Mouse (Mus musculus): ENCODE data around the gene Iqcf3. TPM values are rescaled to one million over a fixed set of nuclear protein-coding genes. Genes with fewer than 3 reads are reported as not detected.
"Not testable (repeated sequence)": the region's sequence is repeated elsewhere in the genome, so short reads cannot be mapped to it uniquely, and the experiment has no call there.

Gene Iqcf3
- not detected for total RNA-seq (2022)

DNA sequence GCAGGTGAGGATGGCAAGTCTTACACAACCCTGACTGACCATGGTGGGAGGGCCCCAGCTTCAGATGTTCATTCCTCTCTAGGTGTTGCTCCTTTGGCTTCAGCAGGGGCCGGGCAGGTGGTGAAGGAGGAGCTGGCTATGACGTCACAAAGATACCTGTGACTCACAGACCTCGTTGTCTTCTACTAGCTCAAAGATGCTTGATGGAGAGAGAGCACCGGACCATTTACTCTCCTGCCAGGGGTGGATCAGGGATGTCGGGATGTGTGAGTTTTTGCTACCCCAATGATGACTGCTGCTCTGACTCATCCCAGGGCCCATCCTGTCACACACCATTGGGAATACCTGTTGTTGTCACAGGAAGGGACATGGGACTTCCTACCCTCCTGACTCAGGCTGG lies at the start of gene Iqcf3:
Iqcf3 (minus strand) TSS at position 101 of the 400 bp plus-strand sequence.
- DNase-seq: no peak

DNA sequence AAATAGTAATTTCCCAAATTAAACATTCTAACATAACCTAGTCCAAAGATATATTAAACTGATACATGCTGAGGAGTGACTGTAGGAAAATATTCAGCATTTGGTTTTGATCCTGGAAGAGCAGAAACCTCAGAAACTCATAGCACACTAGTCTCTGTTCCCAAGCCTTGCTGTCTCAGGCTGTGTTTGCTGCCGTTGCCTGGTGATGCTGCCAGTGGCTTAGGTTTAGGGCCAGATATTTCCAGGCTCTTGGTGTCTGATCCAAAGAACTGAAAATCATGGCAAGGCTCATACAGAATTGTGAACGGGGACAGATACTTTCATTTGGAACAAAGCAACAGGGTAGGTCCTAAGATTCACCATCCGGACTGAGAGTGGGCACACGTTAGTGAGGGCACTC lies 49.3 kb upstream of the Iqcf3 start:
- DNase-seq: no peak

DNA sequence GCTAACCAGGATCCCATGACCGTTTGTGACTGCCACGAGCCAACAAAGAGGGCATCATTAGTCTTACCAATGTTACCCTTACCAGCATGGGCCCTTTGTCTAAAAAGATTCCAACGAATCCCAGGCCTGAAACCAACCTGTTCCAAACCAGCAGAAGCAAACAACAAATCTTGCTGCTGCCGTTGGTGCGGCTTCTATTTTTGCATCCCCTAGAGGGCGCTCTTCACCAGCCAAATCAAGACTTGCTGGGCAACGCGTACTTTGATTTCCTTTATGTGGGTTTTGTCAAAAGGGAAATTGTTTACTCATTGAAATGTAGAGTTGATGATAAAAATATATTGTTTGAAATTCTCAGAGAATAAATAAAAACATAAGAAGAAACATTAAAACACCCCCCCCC lies 39.1 kb upstream of the Iqcf3 start:
- DNase-seq: peak; percentile 8

- peak; percentile 7 for DNase-seq
Measured at GRCm38 (mm10) chr9:106598466-106598865, 37.0 kb upstream of the Iqcf3 start.

GRCm38 (mm10) chr9:106595836-106596235 lies 34.4 kb upstream of the Iqcf3 start:
- no peak for DNase-seq

DNA sequence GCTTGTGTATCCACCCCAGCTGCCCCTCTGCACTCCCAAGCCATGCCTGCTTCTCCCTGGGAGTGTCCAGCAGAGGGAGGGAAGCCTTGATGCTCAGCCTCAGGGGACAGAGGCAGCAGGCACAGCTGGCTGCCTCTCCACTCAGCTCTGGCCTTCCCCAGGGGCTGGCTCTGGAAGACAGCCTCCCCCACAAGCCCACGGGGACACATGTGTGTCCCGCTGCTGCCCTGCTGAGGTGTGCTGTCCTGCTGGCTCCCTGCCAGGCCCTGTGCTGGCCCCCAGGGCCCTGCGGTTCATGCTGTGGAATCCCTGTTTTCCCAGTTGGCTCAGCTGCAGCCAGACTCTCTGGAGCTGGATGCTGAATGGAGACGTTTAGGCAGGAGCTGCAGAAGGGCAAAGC lies 34.0 kb upstream of the Iqcf3 start:
- not testable (repeated sequence) for DNase-seq

- no peak for DNase-seq
Measured at GRCm38 (mm10) chr9:106592158-106592557, 30.7 kb upstream of the Iqcf3 start.

DNA sequence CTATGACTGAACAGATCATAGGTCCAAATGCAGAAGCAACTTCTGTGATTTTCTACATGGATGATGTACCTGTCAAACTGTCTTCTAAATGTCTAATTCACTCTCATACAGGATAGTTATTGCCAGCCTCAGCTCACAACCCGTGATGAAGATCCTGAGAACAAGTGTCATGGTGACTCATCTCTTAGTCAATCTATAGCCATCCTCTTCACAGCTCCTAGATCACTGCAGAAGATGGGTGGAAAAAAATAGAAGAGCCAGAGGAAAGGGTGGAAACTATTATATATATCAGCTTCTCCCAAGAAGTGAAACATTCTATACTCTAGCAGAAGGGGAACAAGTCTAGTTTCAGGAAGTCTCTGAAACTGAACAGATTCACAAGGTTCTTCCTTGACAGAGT lies 21.1 kb upstream of the Iqcf3 start:
- DNase-seq: no peak

DNA sequence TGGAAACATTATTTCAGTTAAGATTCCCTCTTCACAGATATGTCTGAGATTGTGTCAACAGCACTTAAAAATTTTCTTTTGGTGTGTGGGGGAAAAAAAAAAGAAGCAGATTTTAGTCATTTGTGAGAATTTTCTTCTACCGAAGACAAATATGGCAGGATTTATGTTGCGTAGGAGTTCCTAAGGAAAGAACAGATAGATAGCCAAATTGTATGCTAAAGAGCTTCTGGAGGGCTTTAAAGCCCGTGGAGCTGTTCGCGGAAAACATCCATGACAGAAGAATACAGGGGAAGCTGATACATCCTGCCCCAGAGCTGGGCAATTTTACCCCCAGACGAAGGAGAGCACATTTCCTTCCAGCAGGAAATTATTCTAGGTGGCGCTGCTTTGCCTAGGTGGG lies 18.6 kb upstream of the Iqcf3 start:
- no peak for DNase-seq

GRCm38 (mm10) chr9:106576112-106576511 lies 14.7 kb upstream of the Iqcf3 start:
- DNase-seq: no peak

- DNase-seq: no peak
Measured at GRCm38 (mm10) chr9:106573366-106573765, 11.9 kb upstream of the Iqcf3 start.

DNA sequence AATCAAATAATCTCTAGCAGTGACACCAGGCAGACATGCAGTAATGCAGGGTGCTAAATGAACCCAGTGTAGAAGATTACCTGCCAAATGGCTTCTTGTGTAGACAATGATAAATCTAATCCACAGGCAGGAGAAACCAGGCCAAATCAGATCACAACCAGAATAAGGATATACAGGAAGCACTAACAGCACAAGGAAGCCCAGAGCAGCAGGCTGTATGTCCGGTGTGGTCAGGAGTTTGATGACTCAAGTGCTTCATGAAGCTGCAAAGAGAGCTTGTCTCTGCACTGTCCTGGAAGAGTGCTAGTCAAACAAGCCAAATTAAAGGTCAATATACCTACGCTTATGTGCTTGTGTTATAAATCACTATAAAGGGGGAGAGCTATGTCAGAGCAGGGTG lies 10.8 kb upstream of the Iqcf3 start:
- no peak for DNase-seq

- DNase-seq: no peak
Measured at GRCm38 (mm10) chr9:106570896-106571295, 9.5 kb upstream of the Iqcf3 start, which contains the start of gene Iqcf4. TSS of gene Iqcf4 (minus strand) at chr9:106570996.

GRCm38 (mm10) chr9:106566437-106566836 lies 5.0 kb upstream of the Iqcf3 start:
- peak; percentile 2 for DNase-seq

DNA sequence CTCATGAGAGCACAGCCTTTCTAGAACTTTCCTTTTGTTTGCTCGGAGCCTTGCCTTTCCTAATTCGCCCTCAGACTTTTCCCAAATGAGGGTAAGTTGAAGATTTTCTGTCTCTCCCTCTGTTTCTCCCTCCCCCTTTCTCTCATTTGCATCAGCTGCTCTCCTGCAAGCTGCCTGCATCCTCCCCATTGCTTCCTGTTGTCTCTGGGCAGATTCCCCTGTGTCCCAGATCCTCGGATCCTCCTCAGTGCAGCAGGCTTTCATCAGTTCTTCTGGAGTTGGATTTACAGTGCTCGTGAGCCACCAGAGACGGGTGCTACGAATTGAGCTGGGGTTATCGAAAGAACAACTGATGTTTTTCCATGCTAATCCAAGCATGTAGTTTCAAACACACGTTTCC lies 2.6 kb upstream of the Iqcf3 start:
- DNase-seq: no peak

- DNase-seq: no peak
Measured at GRCm38 (mm10) chr9:106562291-106562690, 860 bp upstream of the Iqcf3 start.

- DNase-seq: no peak
Measured at GRCm38 (mm10) chr9:106534975-106535374, 26.5 kb downstream of the Iqcf3 start.

- no peak for DNase-seq
Measured at GRCm38 (mm10) chr9:106534296-106534695, 27.1 kb downstream of the Iqcf3 start.

DNA sequence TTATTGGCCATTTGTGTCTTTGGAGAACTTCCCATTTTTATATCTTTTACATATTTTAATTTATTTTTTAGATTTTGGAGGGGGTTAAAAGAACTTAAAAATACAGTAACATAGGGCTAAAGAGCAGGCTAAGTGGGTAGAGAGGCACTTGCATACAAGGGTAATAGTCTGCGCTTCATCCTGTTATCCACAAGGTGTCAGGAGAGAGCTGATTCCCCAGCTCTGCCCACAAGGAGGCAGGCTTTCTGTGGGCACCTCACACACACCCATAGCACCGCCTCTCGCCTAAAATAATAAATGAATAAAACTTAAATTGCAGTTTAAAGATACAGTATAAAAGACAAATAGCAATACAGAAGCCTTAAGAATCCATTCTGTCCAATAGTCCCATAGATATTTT lies 29.6 kb downstream of the Iqcf3 start:
- no peak for DNase-seq

DNA sequence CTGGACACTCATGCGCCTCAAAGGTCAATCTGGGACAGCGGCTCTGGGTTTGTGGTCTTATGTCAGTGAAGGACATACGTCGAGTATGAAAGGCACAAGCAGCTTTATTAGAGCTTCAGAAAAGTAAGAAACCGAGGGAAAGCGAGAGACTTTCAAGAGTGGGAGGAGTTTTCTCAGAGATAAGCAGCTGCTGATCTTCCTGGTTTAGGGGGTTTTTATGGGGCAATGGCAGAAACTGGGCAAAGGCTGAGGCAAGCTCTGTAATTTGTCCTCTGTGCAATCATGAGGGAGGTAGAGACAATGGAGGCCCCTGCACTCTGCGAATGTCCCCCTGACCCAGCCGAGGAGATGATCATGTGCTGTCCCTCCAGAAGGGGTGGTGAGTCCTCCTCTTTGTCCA lies 41.5 kb downstream of the Iqcf3 start:
- DNase-seq: no peak

DNA sequence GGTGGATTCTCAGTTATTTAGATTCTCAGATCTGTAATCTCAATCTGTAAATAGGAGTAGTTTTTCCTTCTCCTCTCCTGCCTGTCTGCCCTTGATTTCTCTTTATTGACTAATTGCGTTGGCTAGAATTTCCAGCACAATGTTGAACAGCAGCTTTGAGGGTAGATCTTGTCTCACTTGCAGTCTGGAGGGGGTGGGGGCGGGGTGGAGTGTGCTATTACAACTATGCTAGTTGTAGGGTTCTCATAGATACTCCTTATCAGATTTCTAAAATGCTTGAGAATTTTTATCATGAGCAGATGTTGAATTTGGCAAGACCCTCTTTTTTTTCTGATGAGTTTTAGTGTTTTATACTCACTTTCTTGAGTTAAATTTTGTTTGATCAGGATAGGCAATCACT lies 42.0 kb downstream of the Iqcf3 start:
- DNase-seq: no peak

DNA sequence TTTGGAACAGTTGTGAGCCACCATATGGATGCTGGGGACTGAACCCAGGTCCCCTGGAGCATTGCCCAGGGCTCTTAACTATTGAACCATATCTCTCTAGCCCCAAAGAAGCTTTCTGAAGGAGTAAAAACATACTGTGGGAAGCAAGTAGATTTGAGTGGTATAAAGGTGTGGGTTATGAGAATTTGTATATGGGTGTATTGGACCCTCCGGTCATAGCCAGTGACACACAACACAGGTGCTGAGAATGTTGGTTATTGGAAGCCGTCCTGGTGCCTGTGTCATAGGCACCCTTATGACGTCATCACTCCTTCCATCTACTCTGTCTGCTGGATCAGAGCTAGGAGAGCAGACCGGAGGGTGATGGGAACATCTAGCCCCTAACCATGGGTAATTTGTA lies 47.2 kb downstream of the Iqcf3 start, which contains the start of gene Iqcf5:
Iqcf5 (plus strand) TSS at position 301 of the 400 bp plus-strand sequence.
- no peak for DNase-seq

- no peak for DNase-seq
Measured at GRCm38 (mm10) chr9:106513566-106513965, 47.9 kb downstream of the Iqcf3 start.

DNA sequence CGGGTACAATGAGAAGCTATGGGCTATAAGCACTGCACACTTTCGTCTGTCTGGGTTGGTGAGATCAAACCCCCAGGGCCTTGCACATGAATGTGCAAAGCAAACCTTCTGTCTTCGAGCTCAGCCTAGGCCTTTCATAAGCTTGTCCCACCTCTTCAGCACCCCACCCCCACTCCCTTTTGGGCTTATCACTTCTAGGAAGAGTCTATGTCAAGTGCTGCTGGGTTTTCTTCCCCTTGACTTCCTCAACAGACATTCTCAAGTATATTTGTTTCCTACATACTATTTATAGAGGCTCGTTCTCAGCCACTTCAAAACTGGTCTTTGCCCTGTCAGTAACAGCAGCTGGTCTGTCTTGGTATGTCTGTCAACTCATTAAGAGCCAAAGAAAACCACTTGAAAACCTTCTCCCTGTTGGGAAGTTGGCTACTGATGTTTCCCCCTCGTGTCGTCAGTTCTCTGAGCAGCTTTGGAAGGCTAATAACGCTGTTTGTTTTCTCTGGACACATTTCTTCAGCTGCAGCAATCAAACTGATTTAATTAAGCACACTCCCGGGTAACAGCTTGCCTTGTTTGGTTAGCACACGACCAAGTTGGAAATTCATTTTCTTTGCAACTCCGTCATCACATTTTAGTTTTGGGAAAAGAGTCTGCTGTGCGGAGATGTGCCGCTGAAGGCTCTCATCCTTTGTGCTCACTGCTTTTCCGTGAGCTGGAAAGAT lies 48.5 kb downstream of the Iqcf3 start:
- no peak for DNase-seq

GRCm38 (mm10) chr9:106509356-106509755 lies 52.1 kb downstream of the Iqcf3 start:
- DNase-seq: no peak

Data from adrenal gland, adult 8-10 months (tissue).